Mouse (Mus musculus): ENCODE data around the gene Retn.

Gene Retn

DNA sequence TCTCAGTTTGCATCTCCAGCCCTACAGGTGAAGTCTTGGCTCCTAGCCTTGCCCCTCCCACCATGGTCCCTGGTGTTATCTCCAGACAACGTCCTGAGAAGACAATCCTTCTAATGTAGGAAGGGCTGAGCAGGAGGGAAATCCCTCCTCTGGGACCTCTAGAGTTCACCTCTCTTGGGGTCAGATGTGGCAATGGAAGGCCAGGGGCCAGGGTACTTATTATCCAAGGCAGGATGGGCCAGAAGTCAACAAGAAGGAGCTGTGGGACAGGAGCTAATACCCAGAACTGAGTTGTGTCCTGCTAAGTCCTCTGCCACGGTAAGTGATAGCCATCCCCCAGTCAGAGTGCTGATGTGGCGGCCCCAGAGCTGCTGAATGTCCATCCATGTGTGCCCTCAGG is at the start of gene Retn:
Gene Retn, plus strand, starts transcription at position 245 of the 400 bp plus-strand sequence.
- DNase-seq (ENCODE audit: low spot score in 2 of 2), result no peak

DNA sequence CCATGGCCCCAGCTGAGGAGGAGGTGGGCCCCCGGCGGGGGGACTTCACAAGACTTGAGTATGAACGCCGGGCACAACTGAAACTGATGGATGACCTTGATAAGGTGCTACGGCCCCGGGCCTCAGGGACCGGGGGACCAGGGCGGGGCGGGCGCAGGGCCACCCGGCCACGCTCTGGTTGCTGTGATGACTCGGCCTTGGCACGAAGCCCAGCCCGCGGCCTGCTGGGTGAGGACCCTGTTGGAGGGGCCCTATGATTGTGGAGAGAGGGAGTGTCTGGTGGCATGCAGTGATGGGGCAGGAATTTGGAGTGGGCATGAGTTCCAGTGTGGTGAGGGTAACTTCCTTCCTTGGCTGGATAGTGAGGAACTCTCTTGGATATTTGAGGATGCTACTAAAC is 49.0 kb upstream of the Retn start:
- no peak for DNase-seq (ENCODE audit: low spot score in 2 of 2)

DNA sequence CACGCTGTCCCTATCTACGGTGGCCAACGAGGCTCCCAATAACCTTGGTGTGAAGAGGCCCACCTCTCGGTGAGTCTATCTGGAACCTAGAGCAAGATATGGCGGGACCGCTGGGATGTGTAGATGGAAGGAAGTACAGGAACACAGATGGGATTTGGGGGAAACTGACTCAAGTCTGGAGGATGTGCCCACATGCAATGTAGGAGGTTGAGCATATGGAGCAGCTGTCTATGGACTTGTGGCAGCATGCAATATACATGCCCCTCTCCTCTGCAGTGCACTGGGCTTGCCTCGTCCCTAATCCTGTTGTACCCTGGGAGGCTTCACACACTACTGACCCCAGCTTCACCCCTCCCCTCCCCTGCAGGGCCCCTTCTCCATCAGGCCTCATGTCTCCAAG is 47.7 kb upstream of the Retn start:
- DNase-seq (ENCODE audit: low spot score in 2 of 2), result no peak

DNA sequence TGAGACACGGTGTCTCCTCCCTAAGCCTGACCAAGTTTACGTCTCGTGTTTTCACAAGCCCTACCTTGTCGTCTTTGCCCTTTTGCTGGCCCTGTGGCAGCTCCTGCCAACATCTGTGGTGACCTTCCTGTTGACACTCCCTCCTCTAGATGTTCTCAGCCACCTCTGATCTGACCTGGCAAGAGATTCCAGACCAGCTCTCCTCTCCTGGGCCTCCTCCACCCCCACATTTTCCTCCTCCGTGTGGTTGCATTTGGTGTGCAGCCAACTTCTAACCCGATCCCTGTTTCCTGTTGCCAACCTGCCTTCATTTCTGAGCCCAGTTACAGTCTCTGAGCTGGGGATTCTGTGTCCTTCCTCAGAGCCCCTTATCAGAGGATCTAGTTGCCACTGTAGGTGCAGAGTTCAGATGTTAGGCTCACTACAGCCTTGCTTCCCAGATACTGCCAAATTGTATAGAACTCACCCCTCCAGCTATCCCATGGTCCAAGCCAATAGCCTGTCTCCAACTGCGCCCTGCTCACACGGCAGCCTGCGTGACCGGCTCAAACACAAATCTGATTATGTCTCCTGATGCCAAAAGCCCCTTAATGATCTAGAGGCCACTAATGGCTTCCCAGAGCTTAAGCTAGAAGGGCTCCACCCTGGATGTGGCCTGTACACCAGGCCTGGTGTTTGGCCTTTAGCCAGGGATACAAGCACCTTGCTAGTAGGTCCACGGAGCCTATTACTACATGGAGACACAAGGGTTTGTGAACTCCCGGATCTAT is 46.3 kb upstream of the Retn start:
- no peak for DNase-seq (ENCODE audit: low spot score in 2 of 2)

DNA sequence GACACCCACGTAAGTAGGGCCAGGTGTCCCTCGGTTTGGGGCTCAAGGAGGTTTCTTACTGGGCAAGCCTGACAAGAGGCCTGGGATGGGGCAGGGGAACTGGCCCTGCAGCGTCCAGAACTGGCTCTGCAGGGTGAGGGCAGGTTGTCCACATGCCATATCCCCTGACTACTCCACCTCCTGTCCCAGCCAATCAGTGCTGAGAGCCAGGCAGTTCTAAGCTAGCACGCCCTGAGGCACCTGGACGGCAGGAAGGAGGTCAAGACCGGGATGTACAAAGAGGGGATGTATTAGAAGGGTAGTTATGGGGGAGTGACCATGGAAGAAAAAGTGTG is 45.8 kb upstream of the Retn start:
- DNase-seq (ENCODE audit: low spot score in 2 of 2), result no peak

DNA sequence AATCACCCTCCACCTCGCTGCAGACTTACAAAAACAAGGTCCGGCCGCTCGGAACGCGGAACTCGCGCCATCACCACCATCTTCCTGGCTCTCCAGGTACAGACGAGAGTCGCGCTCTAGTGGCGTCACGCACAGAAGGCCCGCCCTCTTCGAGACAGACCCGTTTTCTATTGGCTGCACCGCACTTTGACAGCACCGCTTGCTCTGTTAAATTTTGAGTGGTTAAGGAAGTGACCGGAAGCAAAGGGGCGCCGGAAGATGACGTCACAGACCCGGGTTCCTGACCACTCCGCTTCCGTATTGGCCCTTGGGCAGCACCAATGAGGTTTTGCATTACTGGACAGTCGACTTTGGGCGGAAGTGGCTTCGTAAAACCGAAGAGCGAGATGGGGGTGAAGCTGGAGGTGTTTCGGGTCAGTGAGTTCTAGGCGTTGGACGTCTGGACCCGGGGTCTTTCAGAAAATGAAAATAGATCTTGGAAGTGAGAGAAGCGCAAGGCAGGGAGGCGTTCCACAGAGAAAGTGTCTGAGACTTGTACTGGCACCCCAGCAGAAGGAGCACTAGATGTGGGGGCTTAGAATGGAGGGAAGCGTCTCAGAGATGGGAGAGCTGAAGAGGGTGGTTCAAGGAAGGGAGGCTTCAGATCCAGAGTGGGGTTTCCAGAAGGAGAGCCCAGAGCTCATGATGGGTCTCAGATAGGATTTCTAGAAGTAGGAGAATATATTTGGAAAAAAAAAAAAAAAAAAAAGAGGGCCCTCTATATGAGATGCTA is 34.2 kb upstream of the Retn start, which contains the start of the genes Xab2 and Pet100:
Gene Xab2, minus strand, starts transcription at position 118 of the 772 bp plus-strand sequence.
Gene Pet100, plus strand, starts transcription at position 350 of the 772 bp plus-strand sequence.
- DNase-seq (ENCODE audit: low spot score in 2 of 2), result peak; percentile 99 to 100

DNA sequence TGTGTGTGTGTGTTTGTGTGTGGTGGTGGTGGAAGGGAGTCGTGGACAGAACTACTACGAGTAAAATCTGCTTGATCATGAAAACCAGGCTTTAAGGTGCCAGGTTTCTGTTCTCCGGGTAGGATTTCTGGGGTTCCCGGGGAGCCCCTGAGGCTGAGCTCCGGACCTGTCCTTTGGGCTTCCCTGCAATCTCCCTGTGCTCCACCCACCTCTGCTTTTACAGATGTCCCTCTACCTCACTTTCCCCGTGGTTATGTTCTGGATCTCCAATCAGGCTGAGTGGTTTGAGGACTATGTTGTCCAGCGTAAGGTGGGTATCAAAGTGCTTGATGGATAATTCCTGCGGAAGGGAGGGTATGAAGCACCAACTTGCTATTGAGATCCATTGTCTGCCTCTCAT is 33.5 kb upstream of the Retn start:
- DNase-seq (ENCODE audit: low spot score in 2 of 2), result no peak

DNA sequence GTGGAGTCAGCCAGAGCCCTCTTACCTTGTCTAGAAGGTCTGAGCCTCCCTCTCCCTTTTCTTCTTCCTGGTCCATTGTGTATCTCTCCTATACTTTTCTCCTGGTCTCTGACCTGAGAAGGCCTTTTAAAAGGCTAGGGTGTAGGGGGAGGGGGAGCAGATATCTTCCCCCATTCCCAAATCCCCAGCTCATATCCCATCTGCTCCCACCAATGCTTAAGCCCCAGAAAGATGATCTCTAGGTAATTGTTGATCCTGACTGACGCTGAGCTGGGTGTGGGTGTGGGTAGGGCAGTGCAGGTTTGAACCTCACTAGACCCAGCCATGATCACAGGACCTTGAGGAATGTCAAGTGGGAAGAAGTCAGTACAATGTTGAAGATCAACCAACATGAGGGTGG is 30.1 kb upstream of the Retn start, which contains the start of gene Pcp2:
Gene Pcp2, minus strand, starts transcription at position 101 of the 400 bp plus-strand sequence.
- DNase-seq (ENCODE audit: low spot score in 2 of 2), result no peak

DNA sequence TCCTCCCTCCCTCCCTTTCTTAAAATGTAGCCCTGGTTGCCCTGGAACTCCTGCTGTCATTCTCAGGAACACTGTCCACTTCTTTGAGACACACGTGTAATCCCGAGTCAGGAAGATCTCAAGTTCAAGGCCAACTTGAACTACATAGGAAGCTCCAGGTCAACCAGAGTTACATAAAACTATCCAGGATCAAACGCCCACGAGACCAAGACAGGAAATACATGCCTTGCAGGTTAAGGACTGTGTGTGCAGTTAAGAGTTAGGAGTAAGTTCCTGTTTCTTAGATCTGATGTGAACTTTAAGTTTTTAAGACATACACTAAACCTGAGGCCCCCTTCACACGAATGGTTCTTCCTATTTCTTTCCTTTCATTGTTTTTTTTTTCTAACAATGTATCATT is 28.6 kb upstream of the Retn start:
- no peak for DNase-seq (ENCODE audit: low spot score in 2 of 2)

DNA sequence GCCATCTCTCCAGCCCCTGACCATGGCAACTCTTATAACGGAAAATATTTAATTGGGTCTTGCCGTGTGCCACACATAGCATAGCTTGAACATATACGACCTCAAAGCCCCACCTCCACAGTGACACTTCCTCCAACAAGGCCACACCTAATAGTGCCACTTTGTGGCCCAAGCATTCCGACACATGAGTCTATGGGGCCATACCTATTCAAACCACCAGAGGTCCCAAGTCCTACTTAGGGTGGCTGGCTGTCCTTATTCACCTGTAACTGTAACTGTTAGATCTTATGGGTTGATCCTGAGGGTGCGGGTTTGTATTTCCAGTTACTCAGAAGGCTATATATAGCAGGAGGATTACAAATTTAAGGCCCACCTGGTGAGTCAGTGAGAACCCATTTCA is 27.6 kb upstream of the Retn start:
- DNase-seq (ENCODE audit: low spot score in 2 of 2), result peak in 1 of 2 experiments; percentile 31

DNA sequence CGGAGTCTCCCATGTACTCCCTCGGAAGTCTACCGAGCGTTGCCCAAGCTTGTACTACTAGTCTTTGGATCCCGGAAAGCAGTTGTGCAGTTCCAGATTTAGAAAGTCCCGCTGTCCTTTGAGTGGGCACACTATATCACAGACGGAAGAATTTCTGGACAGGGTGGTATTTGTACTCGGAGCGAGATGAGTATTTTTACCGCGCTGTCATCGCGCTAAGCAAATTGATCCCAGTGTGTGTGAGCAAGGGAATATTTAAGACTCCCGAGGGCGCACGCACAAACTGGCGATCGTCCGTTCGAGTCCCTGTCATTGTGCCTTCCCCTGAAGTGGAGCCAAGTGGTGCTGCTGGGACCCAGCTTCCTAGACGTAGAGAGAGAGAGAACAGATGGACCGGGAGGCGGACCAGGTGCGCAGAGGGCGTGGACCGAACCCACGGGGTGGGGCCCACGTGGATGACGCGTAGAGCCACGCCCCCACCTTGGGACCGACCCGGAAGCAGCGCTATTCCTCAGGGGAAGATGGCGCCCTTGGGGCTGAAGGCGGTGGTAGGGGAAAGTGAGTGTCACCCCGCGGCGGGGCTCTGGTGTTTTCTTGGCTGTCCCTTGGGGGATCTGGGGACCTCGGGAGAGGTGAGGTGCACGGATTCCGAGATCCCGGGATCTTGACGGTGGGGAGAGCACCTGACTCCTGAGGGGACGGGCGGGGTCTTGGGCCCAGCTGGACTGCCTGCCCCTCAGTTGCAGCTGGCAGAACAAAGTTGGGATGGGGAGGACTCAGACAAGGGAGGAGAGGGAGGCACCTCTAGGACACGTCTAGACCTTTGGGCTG is 24.7 kb upstream of the Retn start, which contains the start of gene Stxbp2:
Gene Stxbp2, plus strand, starts transcription at position 309 of the 831 bp plus-strand sequence.
- peak in 1 of 2 experiments; percentile 67 for DNase-seq (ENCODE audit: low spot score in 2 of 2)

DNA sequence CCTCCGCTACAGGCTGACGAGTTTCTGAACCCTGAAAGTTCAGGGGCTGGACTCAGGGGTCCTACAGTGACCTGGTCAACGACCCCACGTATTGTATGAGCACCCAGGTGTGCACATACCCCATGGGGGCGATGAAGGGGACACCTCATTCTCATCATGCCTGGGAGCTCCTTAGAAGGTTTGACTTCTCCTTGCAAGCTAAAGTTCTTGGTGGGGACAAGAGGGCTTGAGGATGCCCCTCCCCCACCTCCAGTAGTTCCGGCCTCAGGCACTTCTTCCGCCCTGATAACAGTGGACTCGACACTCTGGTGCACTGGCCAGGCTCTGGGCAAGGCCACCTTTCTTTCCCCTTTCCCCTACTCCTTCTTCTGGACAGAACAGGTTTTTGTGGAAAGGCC is 24.1 kb upstream of the Retn start:
- DNase-seq (ENCODE audit: low spot score in 2 of 2), result no peak

DNA sequence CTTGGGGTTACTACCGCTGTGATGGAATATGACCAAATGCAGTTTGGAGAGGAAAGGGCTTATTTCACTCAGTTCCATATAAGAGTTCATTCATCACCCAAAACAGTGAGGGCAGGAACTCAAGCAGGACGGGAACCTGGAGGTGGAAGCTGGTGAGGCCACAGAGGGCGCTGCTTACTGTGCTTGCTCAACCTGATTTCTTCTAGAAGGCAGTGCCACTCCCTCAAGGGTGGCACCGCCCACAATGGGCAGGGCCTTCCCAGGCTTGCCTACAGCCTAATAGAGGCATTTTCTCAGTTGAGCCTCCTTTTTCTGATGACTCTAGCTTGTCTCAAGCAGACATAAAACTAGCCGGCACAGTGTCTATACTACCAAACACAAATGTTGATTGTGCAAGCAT is 9.8 kb upstream of the Retn start:
- peak in 1 of 2 experiments; percentile 25 for DNase-seq (ENCODE audit: low spot score in 2 of 2)

DNA sequence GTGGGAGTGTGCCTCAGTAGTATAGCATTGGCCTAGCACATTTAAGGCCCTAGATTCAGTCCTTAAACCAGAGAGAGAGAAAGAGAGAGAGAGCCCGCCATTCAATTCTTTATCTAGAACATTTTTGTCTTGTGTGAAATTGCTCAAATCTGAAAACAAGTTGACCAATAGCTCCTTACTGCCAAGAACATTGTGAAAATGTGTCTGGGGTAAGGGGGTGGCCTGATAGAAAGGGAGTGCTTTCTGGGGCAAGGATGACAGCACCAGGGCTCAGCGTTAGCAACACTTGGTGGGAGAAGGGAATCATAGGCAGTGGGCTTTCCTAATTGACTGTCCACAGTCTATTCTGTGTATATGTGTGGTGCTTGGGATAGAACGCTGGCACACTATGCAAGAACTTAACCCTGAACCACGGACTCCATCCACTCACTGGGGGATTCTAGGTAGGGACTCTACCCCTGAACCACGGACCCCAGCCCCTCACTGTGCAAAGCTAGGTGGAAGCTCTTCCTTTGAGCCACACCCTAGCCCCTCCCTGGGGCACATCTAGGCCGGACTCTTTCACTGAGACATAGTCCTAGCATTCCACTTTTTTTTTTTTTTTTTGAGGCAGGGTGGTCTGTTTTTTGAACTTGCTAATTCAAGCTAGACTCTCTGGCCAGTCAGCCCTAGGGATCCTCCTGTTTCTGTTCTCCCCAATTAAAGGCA is 8.6 kb upstream of the Retn start:
- no peak for DNase-seq (ENCODE audit: low spot score in 2 of 2)

DNA sequence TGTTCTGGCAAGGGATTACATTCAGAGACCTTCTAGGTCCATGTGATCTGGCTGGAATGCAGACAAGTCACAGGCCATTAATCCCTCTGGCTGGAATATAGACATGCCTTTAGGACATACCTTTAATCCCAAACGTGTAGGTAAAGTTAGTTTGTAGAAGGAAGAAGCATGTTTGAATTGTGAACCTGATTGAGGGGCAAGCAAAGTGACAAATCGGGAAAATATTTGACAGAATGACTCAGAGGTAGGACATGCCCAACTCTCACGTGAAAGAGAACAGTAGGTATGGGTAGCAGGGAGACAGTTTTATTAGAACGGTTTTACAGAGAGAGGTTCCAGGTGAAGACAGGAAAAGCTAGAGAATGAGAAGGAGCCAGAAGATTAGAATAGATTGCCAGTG is 8.0 kb upstream of the Retn start:
- no peak for DNase-seq (ENCODE audit: low spot score in 2 of 2)

DNA sequence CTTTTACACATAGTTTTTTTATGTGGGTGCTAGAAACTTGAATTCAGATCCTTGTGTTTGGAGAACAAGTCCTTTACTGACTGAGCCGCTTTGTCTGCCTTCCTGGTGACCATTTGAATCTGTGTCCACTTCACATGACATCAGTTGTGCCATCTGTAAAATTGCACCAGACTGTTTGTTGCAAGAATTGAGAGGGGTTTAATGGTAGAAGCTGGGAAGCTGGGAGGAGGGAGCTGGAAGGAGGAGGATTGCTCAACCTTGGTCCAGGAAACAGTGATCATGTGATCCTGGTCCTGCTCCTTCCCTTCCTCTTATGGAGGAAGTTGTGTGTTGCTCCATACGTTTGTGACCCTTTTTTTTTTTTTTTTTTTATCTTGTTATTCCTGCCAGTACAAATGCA is 7.3 kb upstream of the Retn start:
- DNase-seq (ENCODE audit: low spot score in 2 of 2), result no peak

DNA sequence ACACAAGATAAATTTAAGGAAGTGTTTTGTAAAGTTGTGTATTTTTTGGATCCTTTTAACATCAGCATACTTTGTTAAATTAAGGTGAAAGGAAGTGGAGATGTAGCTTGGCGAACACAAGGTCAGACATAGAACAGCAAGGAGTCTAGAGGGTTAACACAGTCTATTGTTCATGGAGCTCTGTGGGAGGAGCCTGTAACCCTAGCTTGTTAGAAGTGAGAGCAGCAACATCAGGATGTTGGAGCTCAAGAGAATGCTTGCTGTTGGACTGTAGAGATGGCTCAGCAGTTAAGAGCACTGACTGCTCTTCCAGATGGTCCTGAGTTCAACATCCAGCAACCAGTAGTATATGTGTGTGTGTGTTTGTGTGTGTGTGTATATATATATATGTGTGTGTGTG is 6.6 kb upstream of the Retn start:
- no peak for DNase-seq (ENCODE audit: low spot score in 2 of 2)

DNA sequence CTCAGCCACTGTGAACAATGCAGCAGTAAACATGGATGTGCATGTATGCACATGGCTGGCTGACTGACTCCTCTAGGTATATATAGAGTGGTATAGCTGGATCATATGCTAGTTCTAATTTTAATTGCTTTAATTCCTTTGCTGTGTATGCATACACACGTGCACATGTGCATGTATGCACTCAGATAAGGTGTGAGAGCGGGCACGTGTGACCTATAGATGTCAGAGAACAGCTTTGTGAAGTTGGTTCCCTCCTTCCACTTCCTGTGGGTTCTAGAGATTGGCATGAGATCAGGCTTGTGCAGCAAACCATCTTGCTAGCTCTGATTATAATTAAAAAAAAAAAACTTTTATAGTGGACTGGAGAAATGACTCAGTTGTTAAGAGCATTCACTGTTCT is 2.7 kb upstream of the Retn start:
- no peak for DNase-seq (ENCODE audit: low spot score in 2 of 2)

DNA sequence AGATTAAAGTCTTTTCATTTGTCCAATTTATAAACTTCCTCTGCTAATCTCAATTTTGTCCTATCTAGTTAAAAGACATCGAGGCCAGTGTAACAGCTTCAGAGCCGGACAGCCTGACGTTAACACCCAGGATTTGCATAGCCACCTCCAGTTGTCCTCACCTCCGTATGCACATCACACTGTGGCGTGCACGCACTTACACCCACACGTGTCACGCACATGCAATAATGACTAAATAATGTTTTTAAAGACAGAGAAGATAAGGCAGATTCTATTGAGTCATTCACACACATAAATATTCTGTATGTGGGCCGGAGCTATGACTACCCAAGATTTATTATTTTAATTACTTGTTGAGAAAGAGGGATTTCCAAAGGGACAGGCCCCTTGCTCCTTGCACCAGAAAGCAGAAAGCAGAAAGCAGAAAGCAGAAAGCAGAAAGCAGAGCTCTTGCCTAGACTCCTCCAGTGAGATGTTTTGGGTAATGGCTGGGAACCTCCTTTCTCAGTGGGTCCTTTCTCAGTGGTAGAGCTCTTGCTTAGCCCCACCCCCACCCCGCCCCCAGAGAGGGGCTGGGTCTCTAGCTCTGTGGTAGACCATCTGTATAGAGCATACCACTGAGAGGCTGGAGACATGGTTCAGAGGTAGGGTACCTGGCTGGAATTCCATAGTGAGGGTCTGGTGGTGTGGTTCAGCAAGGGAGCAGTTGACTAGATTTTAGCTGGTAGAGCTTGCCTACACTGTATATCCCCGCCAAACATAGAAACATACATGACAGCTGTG is 653 bp upstream of the Retn start:
- no peak for DNase-seq (ENCODE audit: low spot score in 2 of 2)

DNA sequence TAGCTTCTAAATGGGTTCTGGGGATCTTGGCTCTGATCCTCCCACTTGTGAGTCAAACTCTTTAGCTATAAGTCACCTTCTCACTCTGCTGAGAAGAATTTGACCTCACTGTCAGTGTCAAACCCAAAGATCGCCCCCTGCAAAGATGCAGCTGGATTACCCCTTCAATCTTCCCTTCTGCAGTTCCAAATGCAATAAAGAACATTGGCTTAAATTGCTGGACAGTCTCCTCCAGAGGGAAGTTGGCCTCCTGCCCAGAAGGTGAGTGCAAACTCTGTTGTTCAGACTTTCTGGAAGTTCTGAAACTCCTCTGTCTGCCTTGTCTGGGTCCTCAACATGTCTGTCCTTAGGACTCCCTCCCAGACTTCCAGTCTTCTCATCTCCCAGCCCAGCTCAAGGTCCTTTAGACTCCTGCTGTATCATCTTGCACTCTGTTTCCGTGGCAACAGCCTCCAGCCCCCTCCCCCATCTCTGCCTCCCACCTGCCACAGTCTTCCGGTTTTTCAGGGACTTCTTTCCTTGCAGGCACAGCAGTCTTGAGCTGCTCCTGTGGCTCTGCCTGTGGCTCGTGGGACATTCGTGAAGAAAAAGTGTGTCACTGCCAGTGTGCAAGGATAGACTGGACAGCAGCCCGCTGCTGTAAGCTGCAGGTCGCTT is 1.3 kb downstream of the Retn start:
- peak in 1 of 2 experiments; percentile 45 for DNase-seq (ENCODE audit: low spot score in 2 of 2)

Measured in left cerebral cortex, adult 9 months (tissue).